Mouse (Mus musculus) thymus, adult 2 months (tissue): ENCODE results near the gene Fbxl20.

Experiments used
- CTCF ChIP-seq: fragments of 200-500 bp; IDR thresholded peaks from 2 replicates; pipeline ENCODE4 v1.5.1; 2012; ENCODE audit warnings: mild to moderate bottlenecking, control low read depth, low read length, moderate library complexity, borderline replicate concordance; ENCODE audit not compliant: control insufficient read depth, poor library complexity, insufficient read depth; ENCODE audit errors: extremely low read depth
- POLR2A ChIP-seq: fragments of 200-500 bp; IDR thresholded peaks from 2 replicates; pipeline ENCODE4 v1.6.1; 2012; ENCODE audit warnings: mild to moderate bottlenecking, low read length, control low read depth, moderate library complexity; ENCODE audit not compliant: control insufficient read depth, poor library complexity, insufficient read depth; ENCODE audit errors: extremely low read depth

DNA sequence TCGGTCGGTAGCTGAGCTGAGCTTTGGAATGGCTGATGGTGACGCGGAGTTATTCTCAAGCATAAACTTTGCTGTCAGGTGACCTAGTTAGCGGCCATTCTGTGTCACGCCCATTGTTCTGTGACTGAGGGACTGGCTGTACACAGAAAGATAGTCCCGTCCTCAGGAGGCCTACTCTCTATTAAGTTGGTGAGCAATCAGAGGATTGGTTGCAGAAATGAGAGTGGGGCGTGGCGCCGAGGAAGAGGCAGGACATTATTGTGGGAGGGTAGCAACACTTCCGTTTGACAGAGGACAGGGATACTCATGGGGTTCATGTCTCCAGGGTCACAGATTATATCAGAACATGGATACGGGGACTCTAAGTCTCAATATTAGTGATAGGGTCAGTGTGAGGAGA, 84.0 kb downstream of the Fbxl20 start:
- TF ChIP-seq POLR2A (no peak), CTCF (no peak)
